Comparison of ENCODE assay signal across 25 mouse cellular contexts in genomic region chr4:58291828-58292227, GRCm38 (mm10). TPM values are rescaled to one million over a fixed set of nuclear protein-coding genes. Genes with fewer than 3 reads are reported as not detected.
"Had no signal": no experiment of that assay in that cellular context is flagged by ENCODE, and none has a peak within 500 bp of the region (broad histone marks: within the 10 kb centered on the region; RNA-seq: fewer than 3 reads in every experiment).

No protein-coding gene starts in this region.

- DNase-seq: liver, embryonic 13.5 days; liver, postnatal 0 days; lung, adult 2 months; lung, postnatal 14 days; lung, postnatal 36 days; retina, postnatal 1 day; right cerebral cortex, adult 18-20 months; right cerebral cortex, postnatal 25 days; right cerebral cortex, postnatal 4 days; spleen, adult 18-20 months; thymus, adult 2 months; thymus, postnatal 25 days; thymus, postnatal 4 days had no signal

- H3K4me1 ChIP-seq: liver, embryonic 13.5 days; liver, embryonic 15.5 days; midbrain, embryonic 10.5 days; midbrain, embryonic 15.5 days; neural tube, embryonic 13.5 days; neural tube, embryonic 15.5 days had no signal

- ATAC-seq: liver, postnatal 0 days; lung, postnatal 0 days; midbrain, embryonic 15.5 days had no signal

- H3K4me3 ChIP-seq: liver, embryonic 13.5 days; liver, embryonic 15.5 days; lung, embryonic 15.5 days; midbrain, embryonic 10.5 days; midbrain, embryonic 15.5 days; myocyte; neural tube, embryonic 13.5 days; neural tube, embryonic 15.5 days; stomach, embryonic 15.5 days had no signal

- H3K27ac ChIP-seq: liver, embryonic 13.5 days; liver, embryonic 15.5 days; lung, embryonic 15.5 days; macrophage; midbrain, embryonic 10.5 days; midbrain, embryonic 15.5 days; neural tube, embryonic 13.5 days; neural tube, embryonic 15.5 days; stomach, embryonic 15.5 days; stomach, postnatal 0 days had no signal

- H3K27me3 ChIP-seq: liver, embryonic 13.5 days; liver, embryonic 15.5 days; lung, embryonic 15.5 days; midbrain, embryonic 15.5 days; neural tube, embryonic 13.5 days; neural tube, embryonic 15.5 days; stomach, embryonic 15.5 days had no signal

- H3K4me2 ChIP-seq: liver, embryonic 13.5 days; liver, embryonic 15.5 days; lung, embryonic 15.5 days; midbrain, embryonic 15.5 days; neural tube, embryonic 13.5 days; neural tube, embryonic 15.5 days; stomach, embryonic 15.5 days had no signal

- H3K36me3 ChIP-seq: liver, embryonic 13.5 days; liver, embryonic 15.5 days; lung, embryonic 15.5 days; midbrain, embryonic 10.5 days; midbrain, embryonic 15.5 days; neural tube, embryonic 13.5 days; neural tube, embryonic 15.5 days; stomach, embryonic 15.5 days had no signal

- H3K9ac ChIP-seq: liver, embryonic 13.5 days; liver, embryonic 15.5 days; liver, postnatal 0 days; lung, embryonic 15.5 days; midbrain, embryonic 15.5 days; neural tube, embryonic 13.5 days; neural tube, embryonic 15.5 days; stomach, embryonic 15.5 days had no signal

- H3K9me3 ChIP-seq: liver, embryonic 13.5 days; liver, embryonic 15.5 days; lung, embryonic 15.5 days; midbrain, embryonic 10.5 days; midbrain, embryonic 15.5 days; neural tube, embryonic 13.5 days; neural tube, embryonic 15.5 days; stomach, embryonic 15.5 days had no signal

RNA-seq across cellular contexts. Expression of gene Musk, which starts 6.1 kb away (rescaled TPM):
- total RNA-seq: megakaryocyte-erythroid progenitor cell, adult 5-6 weeks had no signal
- polyA plus RNA-seq: lung, postnatal 0 days; macrophage; midbrain, embryonic 15.5 days had no signal
